In the genomic region with DNA sequence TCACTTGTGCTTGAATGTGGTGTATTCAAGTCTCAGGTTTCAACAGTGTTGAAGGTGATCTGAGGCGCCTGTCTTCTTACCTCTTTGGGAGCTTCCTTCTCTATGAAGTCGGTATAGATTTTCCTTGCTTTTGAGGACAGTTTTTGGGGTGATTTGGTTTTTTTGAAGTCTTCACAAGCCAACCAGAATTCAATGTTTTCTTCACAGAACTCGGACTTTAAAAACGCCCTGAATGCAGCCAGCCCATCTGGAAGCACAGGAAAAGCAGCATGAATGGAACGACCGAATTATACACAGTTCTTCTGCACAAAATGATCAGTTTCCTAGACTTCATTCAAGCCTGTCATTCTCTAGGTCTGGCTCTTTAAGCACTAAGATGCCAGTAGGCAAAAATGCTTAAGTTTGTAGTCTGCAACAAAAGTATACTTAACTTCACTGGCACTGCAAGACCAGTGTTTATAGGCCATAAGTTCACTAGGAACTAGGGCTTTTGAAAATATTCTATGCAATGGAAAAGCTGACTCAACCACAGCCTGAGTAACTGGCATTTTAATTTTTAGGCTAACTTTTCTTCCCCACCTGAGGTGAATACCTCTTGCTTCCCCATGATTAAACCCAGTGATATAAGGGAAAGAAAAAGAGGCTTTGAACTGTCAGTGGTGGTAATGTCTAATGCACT, we compare ENCODE assay signal across 8 mouse cellular contexts. TPM values are rescaled to one million over a fixed set of nuclear protein-coding genes. Genes with fewer than 3 reads are reported as not detected.
DNase-seq lines count a peak whose midpoint lies in the region; ATAC-seq and TF ChIP-seq lines count a peak whose summit lies in the region.

No protein-coding gene starts in this region.

- intact Hi-C loops in left cerebral cortex, adult 2 months (cut with DNase I): loop anchor here (5.0 kb wide), 1 partner anchor 60 kb away; no protein-coding TSS in a partner anchor

- H3K9me3 ChIP-seq in embryonic facial prominence, embryonic 15.5 days (replicated peaks): no peaks in the 10 kb centered on the region
- H3K9me3 ChIP-seq in limb, embryonic 12.5 days: no peaks in the 10 kb centered on the region
- H3K9me3 ChIP-seq in neural tube, embryonic 15.5 days (replicated peaks): no peaks in the 10 kb centered on the region

- DNase-seq in left cerebral cortex, adult 2 months (ENCODE audit: extremely low spot score in 1 of 2, low spot score in 2 of 2): no peak
- no peak for DNase-seq in left cerebral cortex, adult 9 months (ENCODE audit: low spot score in 2 of 2)
- DNase-seq in embryo, embryonic 10 days (ENCODE audit: low spot score): no peak
- no peak for DNase-seq in embryo, embryonic 11 days
- DNase-seq in urinary bladder, postnatal 14 days (ENCODE audit: low spot score): no peak

- peaks cover 16% of the 10 kb centered on the region for H3K4me1 ChIP-seq in embryonic facial prominence, embryonic 15.5 days
- peaks cover 3% of the 10 kb centered on the region; the same call in 1 of the 2 replicates for H3K4me1 ChIP-seq in limb, embryonic 12.5 days (replicated peaks)
- peaks cover 28% of the 10 kb centered on the region for H3K4me1 ChIP-seq in neural tube, embryonic 15.5 days

- H3K9ac ChIP-seq in embryonic facial prominence, embryonic 15.5 days: no peak overlapping the region
- no peak overlapping the region for H3K9ac ChIP-seq in limb, embryonic 12.5 days (replicated peaks)
- H3K9ac ChIP-seq in neural tube, embryonic 15.5 days (replicated peaks): 0 out of 2 replicates have a peak overlapping the region, but pooled peaks have one; percentile 88

- H3K4me3 ChIP-seq in left cerebral cortex, adult 2 months: peak overlapping the region; percentile 59
- H3K4me3 ChIP-seq in embryonic facial prominence, embryonic 15.5 days (replicated peaks): peak overlapping the region; percentile 69
- no peak overlapping the region for H3K4me3 ChIP-seq in limb, embryonic 12.5 days (replicated peaks)
- H3K4me3 ChIP-seq in neural tube, embryonic 15.5 days (replicated peaks): peak overlapping the region; percentile 71

- H3K4me2 ChIP-seq in embryonic facial prominence, embryonic 15.5 days (replicated peaks): peak overlapping the region; percentile 84
- H3K4me2 ChIP-seq in limb, embryonic 12.5 days: peak overlapping the region; percentile 82
- peak overlapping the region; percentile 90 for H3K4me2 ChIP-seq in neural tube, embryonic 15.5 days

- no peak for TF ChIP-seq CTCF in left cerebral cortex, adult 2 months (IDR thresholded peaks at IDR 0.05)

- ATAC-seq in embryonic facial prominence, embryonic 15.5 days (ENCODE audit: insufficient number of reproducible peaks, low FRiP score, low TSS enrichment, low read depth): no peak
- no peak for ATAC-seq in limb, embryonic 12.5 days (ENCODE audit: insufficient number of reproducible peaks, insufficient read depth, low FRiP score, low TSS enrichment, low read depth)
- no peak for ATAC-seq in neural tube, embryonic 15.5 days (ENCODE audit: low FRiP score)

- peaks cover 6% of the 10 kb centered on the region; the same call in 1 of the 2 replicates for H3K36me3 ChIP-seq in embryonic facial prominence, embryonic 15.5 days
- peaks cover 8% of the 10 kb centered on the region; the same call in 1 of the 2 replicates for H3K36me3 ChIP-seq in limb, embryonic 12.5 days
- H3K36me3 ChIP-seq in neural tube, embryonic 15.5 days: peaks cover 21% of the 10 kb centered on the region

- H3K27ac ChIP-seq in left cerebral cortex, adult 2 months: peak overlapping the region; percentile 26; the same call in 1 of the 2 replicates
- no peak overlapping the region for H3K27ac ChIP-seq in embryonic facial prominence, embryonic 15.5 days (replicated peaks)
- no peak overlapping the region for H3K27ac ChIP-seq in limb, embryonic 12.5 days
- 0 out of 2 replicates have a peak overlapping the region, but pooled peaks have one; percentile 91 for H3K27ac ChIP-seq in neural tube, embryonic 15.5 days (replicated peaks)

- 73% methylated on average over 6 of the region's 6 CpGs for WGBS in embryonic facial prominence, embryonic 15.5 days
- 86% methylated on average over 6 of the region's 6 CpGs for WGBS in limb, embryonic 12.5 days
- 89% methylated on average over 6 of the region's 6 CpGs for WGBS in neural tube, embryonic 15.5 days

- no peaks in the 10 kb centered on the region for H3K27me3 ChIP-seq in embryonic facial prominence, embryonic 15.5 days
- no peaks in the 10 kb centered on the region for H3K27me3 ChIP-seq in limb, embryonic 12.5 days
- no peaks in the 10 kb centered on the region for H3K27me3 ChIP-seq in neural tube, embryonic 15.5 days (replicated peaks)

RNA-seq across cellular contexts. Expression of a gene that starts 1.8 kb away (rescaled TPM):
- 10 to 100 TPM; 69.4 to 71.0 TPM for total RNA-seq in left cerebral cortex, adult 2 months (2021)
- polyA plus RNA-seq in embryonic facial prominence, embryonic 15.5 days (2015; fragmentation: Nextera tagmentation; extraction: Ambion mirVana): 78.8 and 79.9 TPM in 2 replicates
- polyA plus RNA-seq in limb, embryonic 12.5 days (2016; fragmentation: Nextera tagmentation; extraction: Ambion mirVana): 32.1 and 35.3 TPM in 2 replicates
- polyA plus RNA-seq in neural tube, embryonic 15.5 days (2015; fragmentation: Nextera tagmentation; extraction: Ambion mirVana): 97.0 and 112 TPM in 2 replicates

Comparison
In these comparisons a context has a peak if more than half of its experiments do, and no peak if none do; other contexts are left out.
1. H3K27ac ChIP-seq: peak in left cerebral cortex, adult 2 months (single experiment) and neural tube, embryonic 15.5 days (single experiment); none in embryonic facial prominence, embryonic 15.5 days (single experiment) and limb, embryonic 12.5 days (single experiment).
2. Peak in every context shown above with its lines, with median percentiles within 50 percentile points of each other: H3K4me2 ChIP-seq.